Mouse (Mus musculus) CH12.LX (cell line): ENCODE data around the gene Vwa7. TPM values are rescaled to one million over a fixed set of nuclear protein-coding genes. Genes with fewer than 3 reads are reported as not detected.
"Not testable (repeated sequence)": the region's sequence is repeated elsewhere in the genome, so short reads cannot be mapped to it uniquely, and the experiment has no call there.

Experiments used
- DNase-seq: peaks from one replicate; pipeline ENCODE4 v3.0.0-alpha.2; 2013; ENCODE audit errors: extremely low read depth
- H3K27ac ChIP-seq: 2 replicates; pipeline ENCODE4 v1.5.1; 2012; ENCODE audit warnings: low read depth, mild to moderate bottlenecking, control low read depth, moderate library complexity; ENCODE audit not compliant: insufficient read depth
- H3K27me3 ChIP-seq: replicated peaks from 2 replicates; pipeline ENCODE3; 2012; ENCODE audit warnings: inconsistent platforms
- H3K36me3 ChIP-seq, 2 experiments: replicated peaks in 1 of 2; 2 replicates each; pipeline versions ENCODE3 to v1.6.1; 2012; ENCODE audit warnings: inconsistent platforms in 1 of 2, low read length in 1 of 2, mild to moderate bottlenecking in 1 of 2, mixed read lengths in 1 of 2, moderate library complexity in 1 of 2; ENCODE audit not compliant: control insufficient read depth in 1 of 2, insufficient read depth in 1 of 2
- H3K4me1 ChIP-seq, 2 experiments: 2 replicates each; pipeline ENCODE4 v1.6.1; 2012; ENCODE audit warnings: inconsistent platforms in 1 of 2, moderate library complexity in 1 of 2; ENCODE audit not compliant: insufficient read depth in 2 of 2, control insufficient read depth in 1 of 2
- H3K4me2 ChIP-seq: 2 replicates; pipeline ENCODE4 v1.6.1; 2012; ENCODE audit warnings: low read depth, mild to moderate bottlenecking, control low read depth; ENCODE audit not compliant: poor library complexity, insufficient read depth, severe bottlenecking
- H3K4me3 ChIP-seq, 3 experiments: fragments of 150-350 bp in 1 of 3; sonication (generic) in 1 of 3; replicated peaks in 1 of 3; 2 replicates each; pipeline versions ENCODE3 to v1.5.1; 2011 to 2012; ENCODE audit warnings: low read depth in 2 of 3, low read length in 2 of 3, mild to moderate bottlenecking in 2 of 3, moderate library complexity in 2 of 3, control low read depth in 1 of 3, improper control_type of control experiment in 1 of 3, inconsistent platforms in 1 of 3, mixed read lengths in 1 of 3; ENCODE audit not compliant: poor library complexity in 1 of 3
- H3K79me2 ChIP-seq: replicated peaks from 2 replicates; pipeline ENCODE4 v1.6.1; 2012; ENCODE audit warnings: mild to moderate bottlenecking, moderate library complexity; ENCODE audit not compliant: control insufficient read depth, poor library complexity, insufficient read depth, severe bottlenecking; ENCODE audit errors: extremely low read depth
- H3K9ac ChIP-seq: 2 replicates; pipeline ENCODE4 v1.6.1; 2012; ENCODE audit warnings: low read depth, mild to moderate bottlenecking, control low read depth, moderate library complexity; ENCODE audit not compliant: insufficient read depth
- H3K9me3 ChIP-seq: replicated peaks from 2 replicates; pipeline ENCODE3; 2012; ENCODE audit warnings: low read length, inconsistent platforms, mixed read lengths
- BHLHE40 ChIP-seq: IDR thresholded peaks from 2 replicates; pipeline ENCODE4 v1.6.1; 2011; ENCODE audit warnings: mild to moderate bottlenecking, low read depth, low read length, improper control_type of control experiment
- CHD1 ChIP-seq: IDR thresholded peaks from 2 replicates; pipeline ENCODE4 v1.6.1; 2012; ENCODE audit warnings: low read depth, low read length, improper control_type of control experiment, inconsistent platforms
- CHD2 ChIP-seq: IDR thresholded peaks from 2 replicates; pipeline ENCODE4 v1.6.1; 2011; ENCODE audit warnings: low read length, improper control_type of control experiment
- E2F4 ChIP-seq: IDR thresholded peaks from 2 replicates; pipeline ENCODE4 v1.6.1; 2011; ENCODE audit warnings: low read depth, low read length, improper control_type of control experiment; ENCODE audit not compliant: insufficient replicate concordance
- EP300 ChIP-seq: IDR thresholded peaks from 2 replicates; pipeline ENCODE4 v1.6.1; 2011; ENCODE audit warnings: low read length, improper control_type of control experiment
- ETS1 ChIP-seq: conservative IDR thresholded peaks from 2 replicates; pipeline ENCODE4 v1.6.1; 2012; ENCODE audit warnings: low read depth, mild to moderate bottlenecking, inconsistent platforms, low read length, improper control_type of control experiment, moderate library complexity
- GABPA ChIP-seq: IDR thresholded peaks from 2 replicates; pipeline ENCODE4 v1.6.1; 2012; ENCODE audit warnings: low read depth, low read length, improper control_type of control experiment, inconsistent platforms; ENCODE audit not compliant: insufficient replicate concordance
- IRF4 ChIP-seq: IDR thresholded peaks from 2 replicates; pipeline ENCODE4 v1.6.1; 2014; ENCODE audit warnings: low read depth, mild to moderate bottlenecking, inconsistent platforms, low read length, improper control_type of control experiment
- JUND ChIP-seq: conservative IDR thresholded peaks from 2 replicates; pipeline ENCODE4 v1.6.1; 2011; ENCODE audit warnings: low read depth, low read length, improper control_type of control experiment
- KAT2A ChIP-seq: IDR thresholded peaks from 2 replicates; pipeline ENCODE4 v1.6.1; 2012; ENCODE audit warnings: low read length, improper control_type of control experiment, inconsistent platforms; ENCODE audit not compliant: insufficient replicate concordance
- MAX ChIP-seq: IDR thresholded peaks from 2 replicates; pipeline ENCODE4 v1.6.1; 2011; ENCODE audit warnings: low read length, improper control_type of control experiment
- MAZ ChIP-seq: IDR thresholded peaks from 2 replicates; pipeline ENCODE4 v1.6.1; 2012; ENCODE audit warnings: low read depth, mild to moderate bottlenecking, inconsistent platforms, low read length, improper control_type of control experiment, moderate library complexity
- MEF2A ChIP-seq: IDR thresholded peaks from 2 replicates; pipeline ENCODE4 v1.6.1; 2014; ENCODE audit warnings: low read depth, mild to moderate bottlenecking, inconsistent platforms, low read length, improper control_type of control experiment, borderline replicate concordance
- MYC ChIP-seq: IDR thresholded peaks from 2 replicates; pipeline ENCODE4 v1.6.1; 2011; ENCODE audit warnings: low read depth, mild to moderate bottlenecking, improper control_type of control experiment, low read length
- NELFE ChIP-seq: IDR thresholded peaks from 2 replicates; pipeline ENCODE4 v1.6.1; 2011; ENCODE audit warnings: low read depth, low read length, improper control_type of control experiment
- NRF1 ChIP-seq: IDR thresholded peaks from 2 replicates; pipeline ENCODE4 v1.6.1; 2014; ENCODE audit warnings: low read depth, mild to moderate bottlenecking, inconsistent platforms, low read length, improper control_type of control experiment, moderate library complexity
- POLR2A ChIP-seq: IDR thresholded peaks from 2 replicates; pipeline ENCODE4 v1.6.1; 2011; ENCODE audit warnings: low read depth, mild to moderate bottlenecking, improper control_type of control experiment, low read length
- RCOR1 ChIP-seq: conservative IDR thresholded peaks from 2 replicates; pipeline ENCODE4 v1.6.1; 2012; ENCODE audit warnings: low read depth, mild to moderate bottlenecking, inconsistent platforms, low read length, improper control_type of control experiment
- SMC3 ChIP-seq: IDR thresholded peaks from 2 replicates; pipeline ENCODE4 v1.6.1; 2011; ENCODE audit warnings: low read depth, low read length, improper control_type of control experiment
- TBP ChIP-seq: conservative IDR thresholded peaks from 2 replicates; pipeline ENCODE4 v1.6.1; 2011; ENCODE audit warnings: low read depth, low read length, improper control_type of control experiment
- TCF12 ChIP-seq: IDR thresholded peaks from 2 replicates; pipeline ENCODE4 v1.6.1; 2014; ENCODE audit warnings: low read depth, mild to moderate bottlenecking, inconsistent platforms, low read length, improper control_type of control experiment
- UBTF ChIP-seq: IDR thresholded peaks from 2 replicates; pipeline ENCODE4 v1.6.1; 2012; ENCODE audit warnings: low read depth, mild to moderate bottlenecking, inconsistent platforms, low read length, improper control_type of control experiment, moderate library complexity
- USF1 ChIP-seq: IDR thresholded peaks from 2 replicates; pipeline ENCODE4 v1.6.1; 2014; ENCODE audit warnings: low read depth, mild to moderate bottlenecking, inconsistent platforms, low read length, improper control_type of control experiment
- ZMIZ1 ChIP-seq: IDR thresholded peaks from 2 replicates; pipeline ENCODE4 v1.6.1; 2012; ENCODE audit warnings: low read depth, mild to moderate bottlenecking, inconsistent platforms, low read length, improper control_type of control experiment
- ZNF384 ChIP-seq: IDR thresholded peaks from 2 replicates; pipeline ENCODE4 v1.6.1; 2012; ENCODE audit warnings: low read depth, low read length, improper control_type of control experiment, inconsistent platforms
- dilution Hi-C: fragments of 300-500 bp; cut with MboI; formaldehyde crosslinking; loops from 2 replicates; pipeline ENCODE4 v1.14.3; 2020; ENCODE audit warnings: low sequenced_read_pairs; ENCODE audit not compliant: extremely low pct_unique_long_range_greater_than_20kb, extremely low pct_ligation_motif_present
- in situ Hi-C: fragments of 300-500 bp; cut with MboI; formaldehyde crosslinking; loops from 3 replicates; pipeline ENCODE4 v1.14.3; 2019; ENCODE audit warnings: low sequenced_read_pairs, low pct_ligation_motif_present, low pct_unique_long_range_greater_than_20kb, mixed read lengths
- polyA plus RNA-seq: library from polyadenylated mRNA; unstranded; fragments of >175 nt; gene quantifications from 2 replicates; pipeline ENCODE4 v1.2.1, GENCODE M21; 2012; ENCODE audit warnings: low read depth; ENCODE audit not compliant: insufficient read length
- total RNA-seq, 2 experiments: library from RNA; depleted of rRNA; stranded (reverse); fragments of 300-350 nt in 1 of 2; fragments of >200 nt in 1 of 2; gene quantifications; 2 replicates each; pipeline ENCODE4 v1.2.3; 2012 to 2014

The Vwa7 gene
- total and polyA plus RNA-seq, 3 experiments, result 0.42 to 1.2 TPM; not detected in 1

- TF ChIP-seq ZNF384 (no peak), SMC3 (no peak), NRF1 (no peak), GABPA (no peak), MEF2A (no peak), ZMIZ1 (peak; percentile 56), USF1 (no peak)
Observed at GRCm38 (mm10) chr17:34998526-34999430, 17.6 kb upstream of the Vwa7 start (continued).

- H3K9ac ChIP-seq, result peak overlapping the region; percentile 100
- peaks cover 28% of the 10 kb centered on the region for H3K79me2 ChIP-seq
- peak; percentile 77 for DNase-seq
- peak overlapping the region; percentile 30; the same call in 1 of the 2 replicates for H3K4me2 ChIP-seq
- H3K36me3 ChIP-seq, result peaks cover 41 to 53% of the 10 kb centered on the region in 2 experiments
- peak overlapping the region; percentile 84 to 94 (median 86) for H3K4me3 ChIP-seq
- H3K27me3 ChIP-seq, H3K4me1 ChIP-seq, dilution Hi-C loops, in situ Hi-C loops: not testable (repeated sequence)
- H3K27ac ChIP-seq, result peak overlapping the region; percentile 100
- TF ChIP-seq POLR2A (peak; percentile 56), UBTF (0 out of 2 replicates have a peak, but pooled peaks have one; percentile 29), SMC3 (0 out of 2 replicates have a peak, but pooled peaks have one; percentile 9), ETS1 (peak; percentile 5; the same call in 1 of the 2 replicates), IRF4 (peak; percentile 35; the same call in 1 of the 2 replicates), MYC (peak; percentile 21; the same call in 1 of the 2 replicates), TCF12 (peak; percentile 82), NELFE (peak; percentile 73), ZMIZ1 (peak; percentile 95), CHD1 (peak; percentile 87), EP300 (peak; percentile 40), RCOR1 (0 out of 2 replicates have a peak, but pooled peaks have one; percentile 32), TBP (peak; percentile 74), E2F4 (peak; percentile 9; the same call in 1 of the 2 replicates), KAT2A (0 out of 2 replicates have a peak, but pooled peaks have one; percentile 34), JUND (0 out of 2 replicates have a peak, but pooled peaks have one; percentile 33), MAZ (0 out of 2 replicates have a peak, but pooled peaks have one; percentile 41), MAX (peak; percentile 59; the same call in 1 of the 2 replicates), BHLHE40 (peak; percentile 43; the same call in 1 of the 2 replicates), CHD2 (peak; percentile 41)
- H3K9me3 ChIP-seq, result peaks cover 36% of the 10 kb centered on the region
Observed at GRCm38 (mm10) chr17:34999871-35000716, 16.3 kb upstream of the Vwa7 start.
